Mouse (Mus musculus) lung, postnatal 10 days (tissue): Measurements from ENCODE around the gene Map7d1.

Experiments used
- DNase-seq: peaks from one replicate; pipeline ENCODE4 v3.0.0; 2021

Gene Map7d1

DNA sequence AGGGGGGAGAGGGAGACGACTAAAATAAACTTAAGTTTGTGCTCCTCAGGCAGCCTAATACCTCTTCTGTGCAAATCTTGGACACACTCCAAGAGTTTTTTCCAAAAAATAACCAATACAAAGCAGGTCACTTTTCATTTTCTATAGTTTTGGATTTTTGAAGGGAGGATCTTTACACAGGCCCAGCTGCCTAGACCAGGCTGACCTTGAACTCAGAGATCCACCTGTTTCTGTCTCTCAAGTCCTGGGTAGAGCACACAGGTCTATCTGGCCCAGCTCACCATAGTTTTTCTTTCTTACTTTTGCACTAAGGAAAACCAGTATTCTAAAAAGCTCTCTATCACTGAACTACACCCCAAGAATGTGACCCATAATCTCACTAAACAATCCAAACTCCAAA, 56.1 kb downstream of the Map7d1 start:
- no peak for DNase-seq

DNA sequence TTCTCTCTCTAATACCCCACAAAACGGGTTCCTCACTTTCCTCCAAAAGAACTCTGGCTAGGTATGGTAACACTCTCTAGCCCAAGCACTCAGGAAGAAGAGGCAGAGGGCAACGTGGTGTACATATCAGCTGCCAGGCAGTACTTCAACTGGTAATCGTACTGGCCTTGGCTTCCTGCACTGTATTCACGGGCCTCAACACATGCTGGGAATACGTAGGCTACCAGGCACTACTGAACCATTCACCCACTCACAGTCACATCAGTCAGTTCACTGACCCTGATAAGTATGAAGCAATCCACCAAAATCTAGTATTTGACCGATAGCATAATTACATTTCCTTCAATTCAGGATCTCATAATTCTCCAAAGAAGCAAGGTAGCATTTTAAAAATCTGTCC, 56.6 kb downstream of the Map7d1 start:
- no peak for DNase-seq

DNA sequence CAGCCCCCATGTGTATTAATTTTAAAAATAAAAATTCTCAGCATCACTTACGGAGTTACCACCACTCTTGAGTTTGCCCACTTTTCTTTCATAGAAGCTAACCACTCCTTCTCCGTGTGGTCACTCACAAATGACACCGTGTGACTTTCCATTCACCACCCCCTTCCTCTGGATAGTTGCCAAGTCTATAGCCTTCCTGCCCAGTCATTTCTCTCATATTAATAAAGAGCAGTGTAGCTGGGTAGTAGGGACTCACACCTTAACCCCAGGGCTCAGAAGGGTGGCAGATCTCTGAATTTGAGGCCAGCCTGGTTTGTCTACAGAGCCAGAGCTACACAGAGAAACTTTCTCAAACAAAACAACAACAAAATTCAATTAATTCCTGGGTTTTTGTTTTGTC, 58.7 kb downstream of the Map7d1 start:
- peak; percentile 61 for DNase-seq

DNA sequence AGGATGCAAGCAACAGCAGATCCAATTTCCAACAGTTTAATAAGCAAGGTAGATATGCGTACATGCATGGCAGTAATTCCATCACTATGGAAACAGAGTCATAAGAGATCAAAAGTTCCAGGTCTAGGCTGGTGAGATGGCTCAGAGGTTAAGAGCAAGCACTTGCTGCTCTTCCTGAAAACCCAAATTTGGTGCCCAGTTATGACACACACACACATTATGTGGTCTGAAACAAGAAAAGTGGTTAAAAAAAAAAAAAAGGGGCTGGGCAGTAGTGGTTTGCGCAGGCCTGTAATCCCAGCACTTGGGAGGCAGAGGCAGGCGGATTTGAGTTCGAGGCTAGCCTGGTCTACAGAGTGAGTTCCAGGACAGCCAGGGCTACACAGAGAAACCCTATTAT, 61.2 kb downstream of the Map7d1 start:
- no peak for DNase-seq

DNA sequence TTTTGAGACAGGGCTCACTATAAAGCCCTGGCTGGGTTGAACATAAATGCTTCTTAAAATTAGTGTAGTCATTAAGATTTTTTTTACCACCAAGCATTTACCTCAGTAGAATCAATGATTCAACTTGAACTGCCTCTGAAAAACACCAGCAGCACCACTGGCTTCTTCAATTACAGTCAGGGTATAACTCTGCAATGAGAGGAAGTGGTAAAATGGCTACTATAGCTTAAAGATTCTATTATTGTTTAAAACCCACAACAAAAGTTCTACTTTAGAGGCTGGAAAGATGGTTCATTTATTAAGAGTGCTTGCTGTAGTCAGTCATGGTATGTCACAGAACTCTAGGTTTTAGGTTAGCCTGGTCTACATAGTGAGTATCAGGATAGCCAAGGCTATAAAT, 61.9 kb downstream of the Map7d1 start:
- DNase-seq: no peak

DNA sequence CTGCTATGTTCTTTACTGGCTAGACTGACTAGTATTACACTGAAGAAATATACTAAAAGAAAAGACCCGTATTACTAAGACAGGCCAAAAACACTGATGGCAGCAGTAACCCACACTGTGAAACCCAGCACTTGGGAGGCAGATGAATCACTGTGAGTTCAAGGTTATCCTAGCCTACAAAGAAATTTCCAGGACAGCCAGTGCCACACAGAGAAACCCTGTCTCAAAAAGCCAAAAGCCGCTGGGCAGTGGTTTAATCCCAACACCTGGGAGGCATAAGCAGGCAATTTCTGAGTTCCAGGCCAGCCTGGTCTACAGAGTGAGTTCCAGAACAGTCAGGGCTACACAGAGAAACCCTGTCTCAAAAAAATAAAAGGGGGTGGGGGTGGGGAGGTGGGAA, 65.5 kb downstream of the Map7d1 start:
- no peak for DNase-seq

DNA sequence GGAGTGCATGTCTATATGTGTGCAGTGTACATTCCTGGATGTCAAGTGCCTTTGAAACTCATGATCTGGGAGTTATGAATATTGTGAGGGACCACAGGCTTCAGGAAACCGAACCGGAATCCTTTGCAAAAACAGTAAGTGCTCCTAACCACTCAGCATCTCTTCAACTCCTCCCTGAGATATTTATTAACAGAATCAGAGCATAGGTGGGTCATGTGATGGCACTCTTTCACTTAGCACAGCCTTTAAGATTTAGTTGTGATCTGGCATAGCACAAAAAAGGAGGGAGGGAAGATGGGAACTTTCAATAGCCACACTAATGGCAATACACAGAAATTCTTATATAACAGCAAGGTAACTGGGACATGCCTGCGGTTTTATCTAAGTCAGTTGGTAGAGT, 69.0 kb downstream of the Map7d1 start:
- no peak for DNase-seq

DNA sequence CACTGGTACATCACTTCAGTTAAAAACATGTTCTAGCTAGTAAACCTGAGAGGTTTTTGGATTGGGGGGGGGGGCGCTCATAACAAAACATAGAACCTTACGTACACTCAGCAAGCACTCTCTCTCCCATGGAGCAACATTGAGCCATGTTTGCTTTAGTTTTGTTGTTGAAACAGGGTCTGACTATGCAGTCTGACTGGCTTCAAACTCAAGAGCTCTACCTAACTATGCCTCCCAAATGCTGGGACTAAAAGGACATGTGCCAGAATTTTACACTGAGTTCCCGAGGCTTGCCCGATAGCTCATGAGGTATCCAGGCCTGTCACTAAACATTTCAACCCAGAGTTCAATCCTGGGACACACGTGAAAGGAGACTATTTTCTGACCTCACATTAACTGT, 73.1 kb downstream of the Map7d1 start:
- DNase-seq: no peak
